Mouse (Mus musculus) forebrain, embryonic 13.5 days (tissue): ENCODE results near the gene Paqr7. TPM values are rescaled to one million over a fixed set of nuclear protein-coding genes. Genes with fewer than 3 reads are reported as not detected.
A peak's percentile ranks its signal among the peaks of the same experiment; 100 is the strongest.
"Not testable (repeated sequence)": the region's sequence is repeated elsewhere in the genome, so short reads cannot be mapped to it uniquely, and the experiment has no call there.

Experiments used
- ATAC-seq: fragments of 200-750 bp; cut with Nextera tagmentation; 2 replicates; pipeline ENCODE4 v1.8.0; 2017
- H3K27ac ChIP-seq: fragments of 300-500 bp; sonication (generic); 2 replicates; pipeline ENCODE4 v1.5.1; 2015; ENCODE audit warnings: inconsistent platforms, mild to moderate bottlenecking, moderate library complexity
- H3K27me3 ChIP-seq: fragments of 300-500 bp; sonication (generic); 2 replicates; pipeline ENCODE4 v1.6.1; 2015; ENCODE audit warnings: mild to moderate bottlenecking, inconsistent platforms
- H3K36me3 ChIP-seq: fragments of 300-500 bp; sonication (generic); 2 replicates; pipeline ENCODE4 v1.6.1; 2015; ENCODE audit warnings: mild to moderate bottlenecking, inconsistent platforms; ENCODE audit not compliant: poor library complexity, severe bottlenecking
- H3K4me1 ChIP-seq: fragments of 300-500 bp; sonication (generic); 2 replicates; pipeline ENCODE4 v1.6.1; 2015; ENCODE audit warnings: inconsistent platforms
- H3K4me2 ChIP-seq: fragments of 300-500 bp; sonication (generic); 2 replicates; pipeline ENCODE4 v1.6.1; 2015; ENCODE audit warnings: inconsistent platforms, mild to moderate bottlenecking, moderate library complexity
- H3K4me3 ChIP-seq: fragments of 300-500 bp; sonication (generic); 2 replicates; pipeline ENCODE4 v1.5.1; 2015; ENCODE audit warnings: mild to moderate bottlenecking, inconsistent platforms
- H3K9ac ChIP-seq: fragments of 300-500 bp; sonication (generic); 2 replicates; pipeline ENCODE4 v1.6.1; 2015; ENCODE audit warnings: mild to moderate bottlenecking, inconsistent platforms
- H3K9me3 ChIP-seq: fragments of 300-500 bp; sonication (generic); replicated peaks from 2 replicates; pipeline ENCODE4 v1.6.1; 2016; ENCODE audit warnings: inconsistent platforms
- WGBS: fragments of 180-500 bp; shearing (Covaris S2); methylation state at CpG from one replicate; pipeline ENCODE4 v1.1.7; 2015; 5-methylcytosine and 5-hydroxymethylcytosine counted together
- polyA plus RNA-seq: library from polyadenylated mRNA; unstranded; fragments of >200 nt; fragmentation: Nextera tagmentation; extraction: Ambion mirVana; gene quantifications from 2 replicates; pipeline ENCODE4 v1.2.1, GENCODE M21; 2015

Gene Paqr7
- polyA plus RNA-seq, 1 experiment from 2014 or later: 5.5 TPM

- ATAC-seq: not testable (repeated sequence)
Observed at GRCm38 (mm10) chr4:134494161-134494560, 2.3 kb upstream of the Paqr7 start.

DNA sequence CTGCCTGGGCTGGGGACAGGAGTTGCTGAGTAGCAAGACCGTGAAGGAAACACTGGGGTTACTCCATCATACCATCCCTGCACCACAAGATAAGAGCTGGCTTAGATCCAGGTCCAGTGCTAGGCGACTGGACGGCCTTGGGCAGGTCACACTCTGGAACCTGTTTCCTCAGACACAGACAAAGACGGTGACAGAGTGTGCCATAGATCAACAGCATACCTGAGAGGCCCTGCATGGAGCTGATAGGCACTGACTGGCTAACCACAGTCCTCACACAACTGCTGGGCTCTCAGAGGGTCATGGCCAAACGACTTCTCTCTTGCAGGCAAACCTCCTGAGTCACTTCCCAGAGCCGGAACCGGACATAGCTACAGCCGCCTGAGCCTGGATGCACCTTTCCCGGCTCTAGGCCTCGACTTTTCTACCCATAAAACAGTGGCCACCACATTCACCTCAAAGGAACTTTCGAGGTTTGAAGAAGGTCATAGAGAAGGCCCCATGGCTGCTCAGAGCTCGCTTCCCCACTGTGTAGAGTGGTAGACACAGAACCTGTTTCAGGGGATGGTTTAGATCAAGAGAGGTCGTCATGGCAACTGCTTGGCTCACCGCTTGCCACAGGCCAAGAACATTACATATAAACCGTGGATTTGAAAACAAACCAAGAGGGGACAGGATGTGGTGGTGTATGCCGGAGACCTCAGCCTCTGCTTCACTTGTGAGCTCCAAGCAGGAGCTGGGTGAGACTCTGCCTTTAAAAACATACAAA is 1.5 kb upstream of the Paqr7 start:
- no peak for ATAC-seq
- H3K27ac ChIP-seq: peak overlapping the region; percentile 10; the same call in 1 of the 2 replicates
- H3K9ac ChIP-seq: no peak overlapping the region

More at GRCm38 (mm10) chr4:134494161-134494560, 2.3 kb upstream of the Paqr7 start:
- not testable (repeated sequence) for H3K27ac ChIP-seq, H3K4me3 ChIP-seq, H3K27me3 ChIP-seq, H3K9ac ChIP-seq, H3K9me3 ChIP-seq, H3K36me3 ChIP-seq, H3K4me2 ChIP-seq
- WGBS: 89% methylated on average over 6 of the region's 6 CpGs
- H3K4me1 ChIP-seq: peaks cover 33% of the 10 kb centered on the region

DNA sequence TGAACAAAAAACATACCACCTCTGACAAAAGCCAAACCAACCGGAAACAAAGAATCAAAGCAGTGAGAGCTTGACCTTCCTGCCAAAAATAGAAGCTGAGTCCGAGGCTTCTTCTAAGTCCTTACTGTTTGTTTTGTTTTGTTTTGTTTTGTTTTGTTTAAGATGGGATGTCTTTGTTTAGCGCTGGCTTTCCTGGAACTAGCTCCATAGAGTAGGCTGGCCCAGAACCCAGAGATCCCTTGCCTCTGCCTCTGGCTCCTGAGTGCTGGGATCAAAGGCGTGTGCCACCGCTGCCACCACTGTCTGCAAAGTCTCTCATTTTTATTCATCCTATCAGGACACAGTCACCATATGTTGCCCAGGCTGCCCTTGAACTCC is 962 bp upstream of the Paqr7 start:
- no peaks in the 10 kb centered on the region for H3K36me3 ChIP-seq
- peak overlapping the region; percentile 10; the same call in 1 of the 2 replicates for H3K27ac ChIP-seq
- 70% methylated on average over 5 of the region's 5 CpGs for WGBS
- H3K4me3 ChIP-seq: no peak overlapping the region
- no peak for ATAC-seq
- no peak overlapping the region for H3K4me2 ChIP-seq
- H3K9ac ChIP-seq: no peak overlapping the region
- H3K27me3 ChIP-seq: no peaks in the 10 kb centered on the region
- H3K4me1 ChIP-seq: peaks cover 33% of the 10 kb centered on the region
- H3K9me3 ChIP-seq: no peaks in the 10 kb centered on the region

More for the DNA sequence above, 1.5 kb upstream of the Paqr7 start:
- WGBS: 73% methylated on average over 16 of the region's 16 CpGs
- no peaks in the 10 kb centered on the region for H3K36me3 ChIP-seq
- no peaks in the 10 kb centered on the region for H3K27me3 ChIP-seq
- H3K9me3 ChIP-seq: no peaks in the 10 kb centered on the region
- H3K4me1 ChIP-seq: peaks cover 33% of the 10 kb centered on the region
- H3K4me2 ChIP-seq: no peak overlapping the region
- H3K4me3 ChIP-seq: no peak overlapping the region

GRCm38 (mm10) chr4:134497223-134497622 is 726 bp downstream of the Paqr7 start:
- H3K9me3 ChIP-seq: no peaks in the 10 kb centered on the region
- H3K27ac ChIP-seq: no peak overlapping the region
- peak overlapping the region; percentile 65 for H3K9ac ChIP-seq
- ATAC-seq: peak; percentile 50
- peaks cover 28% of the 10 kb centered on the region for H3K4me1 ChIP-seq
- no peaks in the 10 kb centered on the region for H3K27me3 ChIP-seq
- 19% methylated on average over 6 of the region's 6 CpGs for WGBS
- H3K4me3 ChIP-seq: peak overlapping the region; percentile 47
- H3K36me3 ChIP-seq: no peaks in the 10 kb centered on the region
- peak overlapping the region; percentile 78 for H3K4me2 ChIP-seq

GRCm38 (mm10) chr4:134497986-134498731 is 1.7 kb downstream of the Paqr7 start:
- H3K4me3 ChIP-seq: no peak overlapping the region

GRCm38 (mm10) chr4:134498983-134499382 is 2.5 kb downstream of the Paqr7 start:
- H3K9ac ChIP-seq, ATAC-seq, H3K27ac ChIP-seq, H3K27me3 ChIP-seq, H3K36me3 ChIP-seq, H3K9me3 ChIP-seq, H3K4me3 ChIP-seq, H3K4me2 ChIP-seq: not testable (repeated sequence)
- peaks cover 28% of the 10 kb centered on the region for H3K4me1 ChIP-seq
- 84% methylated on average over 6 of the region's 6 CpGs for WGBS

More at GRCm38 (mm10) chr4:134497986-134498731, 1.7 kb downstream of the Paqr7 start:
- no peaks in the 10 kb centered on the region for H3K27me3 ChIP-seq
- H3K4me1 ChIP-seq: peaks cover 28% of the 10 kb centered on the region
- no peak overlapping the region for H3K9ac ChIP-seq
- no peak for ATAC-seq
- 59% methylated on average over 12 of the region's 12 CpGs for WGBS
- no peaks in the 10 kb centered on the region for H3K36me3 ChIP-seq
- H3K9me3 ChIP-seq: no peaks in the 10 kb centered on the region
- peak overlapping the region; percentile 78 for H3K4me2 ChIP-seq
- H3K27ac ChIP-seq: no peak overlapping the region

GRCm38 (mm10) chr4:134501095-134501494 is 4.6 kb downstream of the Paqr7 start:
- Histone ChIP-seq H3K4me1 (peaks cover 20% of the 10 kb centered on the region), H3K4me2 (no peak overlapping the region), H3K36me3 (no peaks in the 10 kb centered on the region), H3K27me3 (no peaks in the 10 kb centered on the region), H3K9ac (no peak overlapping the region), H3K4me3 (no peak overlapping the region), H3K27ac (no peak overlapping the region), H3K9me3 (no peaks in the 10 kb centered on the region)
- WGBS: 93% methylated on average over 6 of the region's 6 CpGs
- ATAC-seq: no peak

DNA sequence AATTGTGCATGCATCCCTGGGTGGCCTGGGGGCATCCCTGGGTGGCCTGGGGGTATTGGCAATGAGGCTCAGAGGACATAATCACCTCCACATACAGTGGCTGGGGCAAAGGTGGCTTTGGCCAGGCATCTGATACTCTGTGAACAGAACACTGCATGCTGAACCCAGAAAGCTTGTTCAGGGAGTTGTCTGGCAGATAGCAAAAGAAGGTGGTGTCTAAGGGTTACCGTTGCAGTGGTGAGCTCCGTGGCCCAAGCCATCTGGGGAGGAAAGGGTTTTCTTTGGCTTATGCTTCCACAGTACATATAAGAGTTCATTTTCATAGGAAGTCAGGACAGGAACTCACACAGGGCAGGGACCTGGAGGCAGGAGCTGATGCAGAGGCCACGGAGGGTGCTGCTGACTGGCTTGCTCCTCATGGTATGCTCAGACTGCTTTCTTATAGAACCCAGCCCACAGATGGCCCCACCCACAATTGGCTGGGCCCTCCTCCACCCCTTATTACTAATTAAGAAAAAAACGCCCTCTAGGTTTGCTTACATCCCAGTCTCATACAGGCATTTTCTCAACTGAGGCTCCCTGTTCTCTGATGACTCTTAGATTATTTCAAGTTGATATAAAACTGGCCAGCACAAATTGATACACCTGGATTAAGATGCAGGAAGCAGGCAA is 7.3 kb downstream of the Paqr7 start:
- no peak for ATAC-seq
- no peaks in the 10 kb centered on the region for H3K4me1 ChIP-seq
- no peaks in the 10 kb centered on the region for H3K9me3 ChIP-seq
- 80% methylated on average over 4 of the region's 4 CpGs for WGBS
- no peak overlapping the region for H3K4me2 ChIP-seq
- H3K9ac ChIP-seq: no peak overlapping the region
- no peak overlapping the region for H3K27ac ChIP-seq
- H3K36me3 ChIP-seq: peaks cover 11% of the 10 kb centered on the region
- no peak overlapping the region for H3K4me3 ChIP-seq
- H3K27me3 ChIP-seq: no peaks in the 10 kb centered on the region

- 88% methylated on average over 4 of the region's 4 CpGs for WGBS
- Histone ChIP-seq H3K4me1 (no peaks in the 10 kb centered on the region), H3K27ac (no peak overlapping the region), H3K27me3 (no peaks in the 10 kb centered on the region), H3K9me3 (no peaks in the 10 kb centered on the region), H3K36me3 (peaks cover 11% of the 10 kb centered on the region), H3K4me2 (no peak overlapping the region), H3K4me3 (no peak overlapping the region), H3K9ac (no peak overlapping the region)
- ATAC-seq: no peak
Observed at GRCm38 (mm10) chr4:134505303-134505789, 8.8 kb downstream of the Paqr7 start.

GRCm38 (mm10) chr4:134505966-134506594 is 9.6 kb downstream of the Paqr7 start:
- ATAC-seq: no peak

GRCm38 (mm10) chr4:134506713-134507112 is 10.2 kb downstream of the Paqr7 start:
- no peak overlapping the region for H3K4me2 ChIP-seq
- H3K4me1 ChIP-seq: peaks cover 8% of the 10 kb centered on the region
- no peak overlapping the region for H3K27ac ChIP-seq
- 91% methylated on average over 19 of the region's 19 CpGs for WGBS
- no peak overlapping the region for H3K9ac ChIP-seq
- H3K36me3 ChIP-seq: peaks cover 11% of the 10 kb centered on the region
- no peaks in the 10 kb centered on the region for H3K9me3 ChIP-seq
- ATAC-seq: no peak
- H3K27me3 ChIP-seq: no peaks in the 10 kb centered on the region
- no peak overlapping the region for H3K4me3 ChIP-seq

More at GRCm38 (mm10) chr4:134505966-134506594, 9.6 kb downstream of the Paqr7 start:
- Histone ChIP-seq H3K9ac (no peak overlapping the region), H3K9me3 (no peaks in the 10 kb centered on the region), H3K27ac (no peak overlapping the region), H3K27me3 (no peaks in the 10 kb centered on the region), H3K4me2 (no peak overlapping the region), H3K4me1 (peaks cover 1% of the 10 kb centered on the region; the same call in 1 of the 2 replicates), H3K36me3 (peaks cover 11% of the 10 kb centered on the region), H3K4me3 (no peak overlapping the region)
- 77% methylated on average over 3 of the region's 4 CpGs for WGBS
